Mouse (Mus musculus): ENCODE measurements around the gene Lmf1.

Lmf1 gene

DNA sequence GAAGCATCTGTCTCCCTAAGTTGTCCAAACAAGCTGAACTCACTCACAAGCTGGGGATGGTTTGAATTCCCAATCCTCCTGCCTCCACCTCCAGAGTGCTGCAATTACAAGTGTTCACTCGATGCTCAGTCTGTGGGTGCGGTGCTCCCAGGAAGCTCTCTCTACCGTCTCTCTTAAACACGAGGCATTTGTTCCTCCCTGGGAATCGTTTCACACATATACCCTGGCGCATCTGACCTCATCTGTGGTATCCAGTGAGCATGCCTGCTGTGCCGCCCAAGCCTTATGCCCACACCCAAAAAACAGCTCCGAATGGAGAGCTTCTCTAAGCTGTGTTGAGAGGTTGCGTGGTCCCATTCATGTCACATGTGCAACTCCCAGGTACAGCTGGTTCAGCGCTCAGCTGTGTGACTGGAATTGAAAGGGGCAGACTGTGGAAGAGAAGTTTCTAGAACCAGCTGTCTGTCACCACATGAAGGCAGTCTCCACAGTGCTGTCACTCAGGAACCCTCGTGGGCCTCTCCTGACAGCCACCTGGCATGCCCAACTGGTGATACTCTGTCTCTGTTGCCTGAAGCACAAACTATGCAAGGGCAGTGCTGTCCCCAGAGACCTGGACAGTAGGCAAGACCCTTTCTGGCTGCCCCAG lies 29.4 kb downstream of the Lmf1 start:
- DNase-seq: no peak

GRCm38 (mm10) chr17:25608821-25609505 lies 30.1 kb downstream of the Lmf1 start:
- no peak for DNase-seq

DNA sequence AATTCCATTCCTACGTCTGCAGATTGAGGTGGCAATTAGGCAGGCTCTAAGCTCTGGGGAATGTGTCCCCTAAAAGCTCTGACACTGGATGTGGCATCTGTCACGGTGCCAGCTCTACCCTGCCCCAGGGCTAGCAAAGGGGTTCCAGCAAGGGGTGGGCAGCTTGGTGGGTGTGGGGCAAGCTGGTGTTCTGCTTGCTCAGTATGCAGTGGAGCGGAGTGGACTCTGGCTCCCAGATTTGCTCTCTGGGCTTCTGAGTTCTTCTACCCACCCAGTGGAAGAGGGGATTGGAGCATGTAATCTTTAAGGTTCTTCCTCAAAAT lies 30.6 kb downstream of the Lmf1 start:
- no peak for DNase-seq

- peak; percentile 60 for DNase-seq
Measured at GRCm38 (mm10) chr17:25610151-25610550, 31.3 kb downstream of the Lmf1 start.

DNA sequence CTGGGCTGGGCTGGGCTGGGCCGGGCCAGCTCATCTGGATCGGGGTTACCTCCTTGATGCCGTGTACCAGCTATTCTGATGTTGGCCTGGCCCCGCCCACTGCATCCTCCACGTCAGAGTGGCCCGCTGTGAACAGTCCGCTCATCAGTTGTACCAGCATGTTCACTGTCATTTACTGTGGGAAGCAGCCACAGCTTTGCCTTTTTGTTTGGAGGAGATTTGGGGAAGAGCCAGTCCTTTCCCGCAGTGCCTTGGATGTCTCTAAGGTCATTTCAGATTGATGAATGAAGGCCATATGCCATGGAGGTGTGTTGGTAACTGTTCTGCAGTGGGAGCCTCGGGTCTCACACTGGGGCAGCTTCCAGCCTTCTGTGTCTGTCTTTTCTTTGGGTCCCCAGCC lies 33.7 kb downstream of the Lmf1 start:
- peak; percentile 64 for DNase-seq

DNA sequence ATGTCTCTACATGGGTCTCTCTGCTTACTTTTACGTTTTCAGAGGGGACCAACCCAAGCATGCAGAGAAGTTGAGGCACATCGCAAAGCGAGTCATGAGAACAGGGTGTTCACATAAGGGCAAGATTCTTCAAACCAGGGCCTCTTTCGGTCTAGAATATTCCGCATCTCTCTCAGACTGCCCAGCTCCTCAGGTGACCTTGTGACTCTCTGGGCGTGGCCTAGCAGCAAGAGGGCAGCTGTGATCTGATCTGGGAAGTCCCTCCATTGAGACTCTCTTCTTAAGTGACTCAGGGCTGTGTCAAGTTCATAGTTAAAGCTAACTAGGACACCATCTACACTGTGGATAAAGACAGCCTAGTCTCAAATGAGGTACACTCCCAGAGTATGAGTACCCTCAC lies 34.4 kb downstream of the Lmf1 start:
- DNase-seq: no peak

- DNase-seq: no peak
Measured at GRCm38 (mm10) chr17:25614723-25615510, 36.0 kb downstream of the Lmf1 start.

- DNase-seq: no peak
Measured at GRCm38 (mm10) chr17:25618508-25619056, 39.7 kb downstream of the Lmf1 start.

DNA sequence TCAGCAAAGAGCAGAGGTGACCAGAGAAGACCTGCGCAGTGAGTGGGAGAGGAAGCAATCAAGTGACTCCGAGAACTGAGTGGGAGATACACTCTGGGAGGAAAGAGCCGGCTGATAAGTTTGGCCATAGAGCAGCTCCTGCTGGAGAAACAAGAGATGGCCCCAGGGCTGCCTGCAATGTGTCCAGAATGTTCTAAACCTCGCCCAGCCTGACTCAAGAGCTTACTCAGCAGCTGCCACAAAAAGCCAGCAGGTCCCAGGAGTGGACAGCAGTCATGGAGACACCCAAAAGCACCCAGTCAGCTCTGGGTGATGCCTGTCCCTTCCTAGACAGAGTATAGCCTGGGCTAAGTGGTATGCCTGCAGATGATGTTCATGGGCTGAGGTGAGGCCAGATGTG lies 44.6 kb downstream of the Lmf1 start:
- DNase-seq: no peak

DNA sequence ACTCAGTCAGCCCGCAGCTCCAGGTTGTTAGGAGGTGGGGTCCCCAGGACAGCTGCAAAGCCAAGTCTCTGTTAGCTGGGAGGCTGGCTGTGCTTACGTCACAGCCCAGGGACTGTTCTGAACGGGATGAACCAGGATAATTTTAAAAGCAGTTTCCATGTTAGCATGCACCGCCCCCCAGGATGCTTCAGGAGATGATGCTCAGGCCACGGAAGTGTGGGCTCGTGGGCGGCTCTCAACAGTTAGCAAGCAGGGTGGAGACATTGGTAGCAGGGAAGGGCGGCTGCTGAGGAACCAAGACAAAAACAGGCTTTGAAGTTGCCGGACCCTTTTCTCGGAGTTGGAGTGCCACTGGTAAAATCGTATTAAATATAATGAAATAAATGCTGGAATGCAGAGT lies 45.0 kb downstream of the Lmf1 start:
- DNase-seq: no peak

DNA sequence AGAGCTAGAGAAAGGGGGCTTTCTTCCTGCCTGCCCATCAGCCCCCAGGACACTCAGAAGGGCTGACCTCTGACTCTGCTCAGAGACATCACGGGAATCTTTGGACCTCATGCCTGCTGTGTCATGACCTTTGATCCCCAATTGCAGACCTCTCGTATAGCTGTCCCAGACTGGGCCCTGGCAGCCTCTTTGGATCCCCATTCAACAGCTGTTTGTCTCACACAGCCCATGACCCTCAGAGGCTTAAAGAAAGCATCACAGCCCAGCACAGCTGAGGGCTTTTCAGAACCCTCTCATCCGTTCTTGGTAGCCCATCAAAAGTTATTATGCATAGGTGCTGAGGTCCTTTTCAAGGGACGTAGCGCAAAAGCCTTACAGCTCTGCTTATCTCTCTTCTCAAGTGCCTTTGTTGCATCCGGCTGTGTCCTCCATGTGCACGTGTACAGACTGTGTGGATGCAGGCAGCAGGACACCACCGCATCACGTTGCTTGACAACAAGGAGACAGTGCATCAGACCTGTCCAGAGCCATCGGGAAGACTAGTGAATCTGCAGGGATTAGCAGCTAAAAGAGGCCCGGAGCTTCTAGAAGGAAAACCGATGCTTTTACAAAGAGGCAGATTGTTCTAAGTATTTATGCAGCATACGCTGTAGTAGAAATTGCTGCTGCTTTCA lies 45.7 kb downstream of the Lmf1 start:
- DNase-seq: no peak

DNA sequence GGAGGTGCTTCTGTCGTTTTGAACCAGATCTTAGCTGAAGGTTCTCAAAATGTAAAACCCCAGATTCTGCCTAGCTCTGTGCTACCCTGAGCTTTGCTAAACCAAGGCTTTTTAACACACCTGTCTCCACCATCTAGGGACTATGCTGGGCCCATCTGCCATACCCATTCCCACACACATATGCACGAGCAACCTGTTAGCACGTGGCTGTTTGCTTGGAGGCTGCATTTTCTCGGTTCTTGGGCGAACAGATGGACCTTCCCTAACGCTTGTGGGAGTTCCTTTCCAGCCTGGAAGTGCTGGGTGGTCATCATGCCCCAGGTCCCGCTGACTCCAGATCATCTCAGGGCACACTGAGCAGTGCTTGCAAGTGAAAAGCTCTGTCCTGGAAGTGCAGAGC lies 46.4 kb downstream of the Lmf1 start:
- no peak for DNase-seq

GRCm38 (mm10) chr17:25626196-25627043 lies 47.5 kb downstream of the Lmf1 start:
- no peak for DNase-seq

DNA sequence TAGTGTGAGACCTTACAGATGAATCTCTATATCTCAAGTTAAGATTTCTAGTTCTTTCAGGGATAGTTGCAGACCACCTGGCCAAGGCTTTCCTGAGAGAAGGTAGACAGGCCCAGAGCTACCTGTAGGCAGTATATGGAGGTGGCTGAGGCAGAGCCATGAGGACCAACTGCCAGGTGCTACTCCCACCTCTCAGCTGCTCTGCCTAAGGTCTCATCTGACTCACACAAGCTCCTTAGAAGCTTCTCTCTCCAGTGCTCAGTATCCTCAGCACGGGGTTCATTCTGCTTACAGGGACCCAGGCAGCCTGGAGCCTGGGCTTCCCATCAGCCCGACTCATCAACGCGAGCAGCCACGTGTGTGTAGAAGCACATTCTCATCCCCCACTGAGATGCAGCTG lies 51.4 kb downstream of the Lmf1 start:
- DNase-seq: no peak

GRCm38 (mm10) chr17:25634070-25634469 lies 55.2 kb downstream of the Lmf1 start:
- DNase-seq: no peak

DNA sequence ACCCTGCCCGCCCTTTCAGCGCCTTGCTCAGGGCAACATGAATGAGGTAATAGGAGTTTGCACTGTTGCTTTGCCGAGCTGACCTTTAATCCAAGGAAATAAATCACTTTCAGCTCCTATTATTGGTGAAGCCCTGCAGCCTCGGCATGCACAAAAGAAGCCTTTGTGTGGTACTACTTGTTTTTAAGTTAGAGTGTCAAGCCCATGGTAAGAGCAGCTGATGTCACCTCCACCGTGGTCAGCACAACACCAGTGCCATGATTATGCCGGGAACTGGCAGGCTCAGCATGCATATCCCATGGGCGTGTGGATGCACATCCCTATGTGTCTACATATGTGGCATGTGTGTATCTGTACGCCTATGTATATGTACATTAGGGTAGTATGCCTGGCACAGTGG lies 56.5 kb downstream of the Lmf1 start:
- no peak for DNase-seq

DNA sequence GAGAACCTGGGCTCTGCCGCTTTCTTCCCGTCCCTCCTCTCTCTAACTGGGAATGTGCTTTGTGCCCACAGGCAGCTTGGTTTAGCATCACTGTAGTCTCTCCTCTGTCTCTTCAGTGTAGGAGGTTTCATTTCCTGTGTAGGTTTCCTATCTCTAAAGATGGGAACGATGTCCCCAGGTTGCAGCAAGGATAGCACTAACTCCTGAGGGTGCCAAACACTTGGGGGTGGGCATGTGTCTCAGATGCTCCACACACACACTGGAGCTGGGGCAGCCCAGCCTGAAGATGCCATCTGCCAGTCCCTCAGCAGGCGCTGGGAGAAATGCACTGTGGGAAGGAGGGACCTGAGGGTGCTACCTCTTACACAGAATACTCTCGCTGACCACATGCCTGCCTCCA lies 56.9 kb downstream of the Lmf1 start:
- no peak for DNase-seq

- no peak for DNase-seq
Measured at GRCm38 (mm10) chr17:25637986-25638385, 59.1 kb downstream of the Lmf1 start.

GRCm38 (mm10) chr17:25638442-25638841 lies 59.6 kb downstream of the Lmf1 start:
- DNase-seq: no peak

- DNase-seq: no peak
Measured at GRCm38 (mm10) chr17:25640956-25641355, 62.1 kb downstream of the Lmf1 start.

DNA sequence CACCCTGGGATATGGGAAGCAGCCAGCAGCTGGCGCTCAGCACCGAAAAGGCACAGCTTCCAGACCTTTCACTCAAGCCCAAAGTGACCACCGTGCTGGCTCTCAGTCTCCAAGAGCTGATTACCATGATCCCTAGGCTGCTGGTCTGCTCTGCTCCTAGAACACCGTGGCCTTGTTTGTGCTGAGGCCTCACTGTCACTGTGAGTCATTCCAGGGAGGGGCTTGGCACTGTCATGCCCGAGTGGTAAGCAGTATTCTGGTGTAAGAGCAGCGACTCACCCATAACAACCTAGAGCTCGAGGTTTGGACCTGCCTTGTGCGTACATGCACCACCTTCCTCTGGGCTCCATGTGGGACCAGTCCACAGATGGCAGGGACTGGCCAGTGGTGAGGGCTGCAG lies 63.1 kb downstream of the Lmf1 start:
- DNase-seq: no peak

DNA sequence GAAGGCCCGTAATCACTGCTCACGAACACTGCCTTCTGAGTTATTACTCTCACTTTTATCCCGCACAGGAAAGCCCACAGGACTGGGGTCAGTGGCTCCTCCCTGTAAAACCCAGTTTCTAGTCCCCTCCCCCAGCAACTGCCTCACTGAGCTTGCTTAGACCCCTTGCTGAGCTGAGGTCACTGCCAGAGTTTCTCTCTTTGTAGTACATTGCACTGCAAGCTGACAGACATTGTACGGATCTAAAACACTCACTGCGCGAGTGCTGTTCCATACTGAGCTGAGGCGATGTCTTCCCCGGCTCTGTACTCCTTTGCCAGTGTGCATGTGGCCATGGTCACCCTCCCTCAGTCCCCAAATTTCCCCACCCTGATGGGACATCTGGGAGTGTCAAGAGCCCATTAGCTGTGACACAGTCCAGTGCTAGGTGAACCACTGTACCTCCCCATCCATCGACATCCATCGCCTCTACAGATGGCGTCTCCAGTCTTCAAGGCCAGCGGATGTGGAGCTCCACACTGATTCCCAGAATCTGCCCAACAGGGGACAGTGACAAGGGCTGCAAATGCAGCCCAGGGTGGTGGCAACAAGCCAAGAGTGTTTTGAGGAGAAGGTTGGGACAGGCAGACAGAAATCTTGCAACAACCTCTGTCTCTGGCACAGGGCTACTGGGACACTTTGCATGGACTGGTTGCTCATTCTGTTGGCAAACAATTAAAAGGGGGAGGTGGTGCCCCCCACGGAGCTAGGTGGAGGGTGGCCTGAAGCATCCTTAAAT lies 64.8 kb downstream of the Lmf1 start:
- no peak for DNase-seq
